Mouse (Mus musculus) retina, embryonic 14.5 days (tissue): ENCODE measurements around the gene Ephx1.
"Not testable (repeated sequence)": the region's sequence is repeated elsewhere in the genome, so short reads cannot be mapped to it uniquely, and the experiment has no call there.

Experiments
- DNase-seq: peaks from one replicate; pipeline ENCODE4 v3.0.0-alpha.2; 2015; ENCODE audit warnings: low spot score

Gene Ephx1

GRCm38 (mm10) chr1:181013446-181013845 lies 7.3 kb downstream of the Ephx1 start:
- DNase-seq: no peak

GRCm38 (mm10) chr1:181012416-181012815 lies 8.3 kb downstream of the Ephx1 start:
- DNase-seq: no peak

GRCm38 (mm10) chr1:181011601-181012000 lies 9.1 kb downstream of the Ephx1 start:
- no peak for DNase-seq

- no peak for DNase-seq
Measured at GRCm38 (mm10) chr1:181010171-181010932, 10.4 kb downstream of the Ephx1 start.

- DNase-seq: no peak
Measured at GRCm38 (mm10) chr1:181009754-181010153, 10.9 kb downstream of the Ephx1 start.

- no peak for DNase-seq
Measured at GRCm38 (mm10) chr1:181009011-181009590, 11.6 kb downstream of the Ephx1 start.

GRCm38 (mm10) chr1:181008266-181008665 lies 12.4 kb downstream of the Ephx1 start:
- DNase-seq: no peak

- DNase-seq: no peak
Measured at GRCm38 (mm10) chr1:181007831-181008230, 12.9 kb downstream of the Ephx1 start.

GRCm38 (mm10) chr1:181005331-181005730 lies 15.4 kb downstream of the Ephx1 start:
- DNase-seq: no peak

- no peak for DNase-seq
Measured at GRCm38 (mm10) chr1:181003790-181004189, 16.9 kb downstream of the Ephx1 start.

GRCm38 (mm10) chr1:181001621-181002020 lies 19.1 kb downstream of the Ephx1 start:
- no peak for DNase-seq

GRCm38 (mm10) chr1:181001217-181001616 lies 19.5 kb downstream of the Ephx1 start:
- DNase-seq: no peak

- DNase-seq: peak; percentile 68
Measured at GRCm38 (mm10) chr1:181000501-181001092, 20.1 kb downstream of the Ephx1 start.

GRCm38 (mm10) chr1:180992142-180992541 lies 28.6 kb downstream of the Ephx1 start:
- peak; percentile 88 for DNase-seq

- DNase-seq: no peak
Measured at GRCm38 (mm10) chr1:180990671-180991070, 30.0 kb downstream of the Ephx1 start.

- DNase-seq: peak; percentile 91
Measured at GRCm38 (mm10) chr1:180987759-180988158, 32.9 kb downstream of the Ephx1 start.

- no peak for DNase-seq
Measured at GRCm38 (mm10) chr1:180986701-180987100, 34.0 kb downstream of the Ephx1 start.

- not testable (repeated sequence) for DNase-seq
Measured at GRCm38 (mm10) chr1:180981298-180982046, 39.2 kb downstream of the Ephx1 start.

- DNase-seq: no peak
Measured at GRCm38 (mm10) chr1:180980464-180980863, 40.2 kb downstream of the Ephx1 start.

GRCm38 (mm10) chr1:180979484-180980251 lies 41.0 kb downstream of the Ephx1 start:
- DNase-seq: no peak

- DNase-seq: peak; percentile 64
Measured at GRCm38 (mm10) chr1:180976110-180976679, 44.5 kb downstream of the Ephx1 start.
